Mouse (Mus musculus) stomach, embryonic 16.5 days (tissue): ENCODE data around the gene Stpg2. TPM values are rescaled to one million over a fixed set of nuclear protein-coding genes. Genes with fewer than 3 reads are reported as not detected.

Experiments used
- ATAC-seq: fragments of 200-750 bp; cut with Nextera tagmentation; 2 replicates; pipeline ENCODE4 v1.8.0; 2017; ENCODE audit warnings: moderate number of reproducible peaks, moderate TSS enrichment; ENCODE audit not compliant: insufficient read depth, low FRiP score
- H3K27ac ChIP-seq: fragments of 300-500 bp; sonication (generic); 2 replicates; pipeline ENCODE4 v1.5.1; 2014; ENCODE audit warnings: low read length
- H3K27me3 ChIP-seq: fragments of 300-500 bp; sonication (generic); 2 replicates; pipeline ENCODE4 v1.6.1; 2014; ENCODE audit warnings: low read length, control low read depth, mixed read lengths; ENCODE audit not compliant: control insufficient read depth, insufficient read depth
- H3K36me3 ChIP-seq: fragments of 300-500 bp; sonication (generic); 2 replicates; pipeline ENCODE4 v1.6.1; 2014; ENCODE audit warnings: low read length; ENCODE audit not compliant: control insufficient read depth, insufficient read depth
- H3K4me1 ChIP-seq: fragments of 300-500 bp; sonication (generic); 2 replicates; pipeline ENCODE4 v1.6.1; 2014; ENCODE audit warnings: low read length, control low read depth, mixed read lengths; ENCODE audit not compliant: control insufficient read depth, insufficient read depth
- H3K4me2 ChIP-seq: fragments of 300-500 bp; sonication (generic); 2 replicates; pipeline ENCODE4 v1.6.1; 2014; ENCODE audit warnings: low read depth, low read length, mixed read lengths
- H3K4me3 ChIP-seq: fragments of 300-500 bp; sonication (generic); replicated peaks from 2 replicates; pipeline ENCODE4 v1.5.1; 2014; ENCODE audit warnings: mild to moderate bottlenecking, low read length
- H3K9ac ChIP-seq: fragments of 300-500 bp; sonication (generic); 2 replicates; pipeline ENCODE4 v1.6.1; 2014; ENCODE audit warnings: low read length
- H3K9me3 ChIP-seq: fragments of 300-500 bp; sonication (generic); replicated peaks from 2 replicates; pipeline ENCODE4 v1.6.1; 2016; ENCODE audit warnings: low read length, control low read depth; ENCODE audit not compliant: control insufficient read depth
- WGBS: fragments of 180-500 bp; shearing (Covaris S2); extraction: QIAGEN DNeasy Blood & Tissue Kit; methylation state at CpG from one replicate; pipeline ENCODE4 v1.1.7; 2014; 5-methylcytosine and 5-hydroxymethylcytosine counted together
- polyA plus RNA-seq: library from polyadenylated mRNA; unstranded; fragments of >200 nt; fragmentation: Nextera tagmentation; extraction: Ambion mirVana; gene quantifications from 2 replicates; pipeline ENCODE4 v1.2.1, GENCODE M21; 2015

Gene Stpg2
- polyA plus RNA-seq, 1 experiment from 2014 or later: not detected

DNA sequence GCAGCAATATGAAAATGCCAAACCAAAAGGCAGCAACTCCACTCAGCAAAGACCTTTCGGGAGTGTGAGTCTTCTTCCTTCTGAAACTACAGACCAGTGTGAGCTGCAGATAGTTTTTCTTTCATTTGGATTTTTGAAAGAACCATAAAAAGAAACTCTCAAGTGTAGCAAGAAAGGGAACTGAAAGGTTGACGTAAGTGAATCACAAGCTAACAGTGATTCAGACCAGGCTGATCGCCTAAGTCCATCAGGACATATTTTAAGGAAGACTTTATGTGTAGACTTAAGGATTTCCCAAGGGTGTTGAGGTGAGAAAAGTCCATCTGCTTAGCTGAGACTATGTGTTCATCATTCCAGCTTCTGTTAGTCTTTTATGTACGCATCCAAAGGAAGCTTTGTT lies 533.9 kb downstream of the Stpg2 start:
- no peaks in the 10 kb centered on the region for H3K27me3 ChIP-seq
- no peak for ATAC-seq
- no peaks in the 10 kb centered on the region for H3K4me1 ChIP-seq
- H3K4me2 ChIP-seq: no peak overlapping the region
- no peak overlapping the region for H3K9ac ChIP-seq
- WGBS: 86% methylated on average over 4 of the region's 4 CpGs
- no peak overlapping the region for H3K27ac ChIP-seq
- H3K9me3 ChIP-seq: no peaks in the 10 kb centered on the region
- H3K36me3 ChIP-seq: no peaks in the 10 kb centered on the region
- H3K4me3 ChIP-seq: no peak overlapping the region

Other genes with a start within 250 kb of the Stpg2 start
- gene Rap1gds1, start 130.5 kb upstream of the Stpg2 start, polyA plus RNA-seq: 50.3 and 51.0 TPM in 2 replicates